Mouse (Mus musculus) NIH3T3 (cell line): Measurements from ENCODE around the gene Sstr3.

Source experiments
- DNase-seq: peaks from one replicate; pipeline ENCODE4 v3.0.0-alpha.2; 2012; ENCODE audit warnings: low read depth

Gene Sstr3

DNA sequence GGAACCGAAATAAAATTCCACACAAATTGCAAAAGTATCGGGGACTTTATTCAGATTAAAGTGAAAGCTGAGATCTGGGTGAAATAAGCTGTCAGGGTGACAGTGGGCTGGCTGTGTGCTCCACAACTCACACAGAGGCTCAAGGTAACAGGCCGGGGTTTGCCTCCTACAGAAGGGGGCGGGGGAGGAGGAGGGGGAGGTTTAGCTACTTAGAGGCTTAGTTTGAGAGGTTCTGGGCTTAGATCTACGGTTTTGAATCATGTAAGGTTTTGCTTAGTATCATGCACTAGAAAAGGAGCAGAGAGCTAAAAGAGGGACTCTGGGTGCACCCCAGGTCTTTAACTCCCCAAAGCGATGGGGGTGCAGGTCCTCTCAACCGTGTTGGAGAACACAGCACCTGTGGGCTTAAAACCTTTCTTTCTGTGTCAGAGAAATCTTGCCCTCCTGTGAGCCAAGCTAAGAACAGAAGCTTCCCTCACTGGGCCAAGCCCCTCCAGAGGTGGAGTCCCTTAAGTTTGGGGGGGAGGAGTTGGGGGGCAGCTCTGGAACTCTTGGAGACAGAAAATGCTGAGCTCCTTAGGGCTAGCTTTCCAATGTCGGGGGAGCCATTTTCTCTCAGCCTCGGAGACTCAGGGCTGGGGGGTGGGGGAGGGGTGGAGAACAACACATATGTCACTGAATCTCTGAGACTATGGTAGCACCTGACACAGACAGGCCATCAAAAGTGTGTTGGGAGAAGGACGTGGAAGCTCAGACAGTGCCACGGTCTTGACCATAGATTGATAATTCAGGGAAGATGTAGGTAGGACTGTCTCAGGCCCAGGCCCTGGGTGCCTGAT, 14.9 kb upstream of the Sstr3 start:
- no peak for DNase-seq

DNA sequence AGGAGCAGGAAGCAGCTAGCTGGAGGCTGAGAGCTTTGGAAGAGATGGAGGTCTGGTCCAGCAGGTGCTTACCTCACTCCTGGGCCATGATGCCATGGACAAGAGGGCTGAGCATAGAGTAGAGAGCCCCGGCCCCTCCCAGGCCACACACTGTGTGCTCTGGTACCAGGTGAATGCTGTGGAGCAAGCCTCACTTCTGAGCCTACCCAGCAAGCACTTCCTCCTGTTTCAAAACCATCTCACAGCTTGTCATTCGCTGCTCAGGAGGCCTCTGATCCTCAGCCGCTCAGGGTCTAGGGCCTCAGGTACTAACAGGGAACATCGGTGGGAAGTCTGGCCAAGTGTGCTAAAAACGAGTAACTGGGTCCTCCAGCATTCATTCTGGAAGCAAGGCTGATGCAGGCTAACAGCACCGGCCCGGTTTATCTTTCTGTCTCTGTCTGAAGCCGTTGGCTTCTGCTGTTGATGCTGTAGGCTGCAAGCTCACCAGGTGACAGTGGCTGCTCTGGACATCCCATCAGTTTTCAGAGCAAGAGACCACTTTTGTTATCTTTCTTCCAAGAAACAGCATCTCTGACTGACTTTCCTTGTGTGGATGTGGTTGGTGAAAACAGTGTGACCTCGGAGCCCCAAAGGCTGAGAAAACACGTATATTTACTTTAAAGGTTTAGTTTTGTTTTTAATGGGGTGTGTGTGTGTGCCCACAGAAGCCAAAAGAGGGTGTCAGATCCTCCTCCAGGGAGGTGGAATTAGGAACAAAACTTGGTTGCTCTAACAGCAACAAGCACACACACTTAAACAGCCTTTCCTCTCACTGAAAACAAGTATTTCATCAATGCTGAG, 13.4 kb upstream of the Sstr3 start:
- DNase-seq, result no peak

GRCm38 (mm10) chr15:78554545-78555313, 10.2 kb upstream of the Sstr3 start:
- no peak for DNase-seq

DNA sequence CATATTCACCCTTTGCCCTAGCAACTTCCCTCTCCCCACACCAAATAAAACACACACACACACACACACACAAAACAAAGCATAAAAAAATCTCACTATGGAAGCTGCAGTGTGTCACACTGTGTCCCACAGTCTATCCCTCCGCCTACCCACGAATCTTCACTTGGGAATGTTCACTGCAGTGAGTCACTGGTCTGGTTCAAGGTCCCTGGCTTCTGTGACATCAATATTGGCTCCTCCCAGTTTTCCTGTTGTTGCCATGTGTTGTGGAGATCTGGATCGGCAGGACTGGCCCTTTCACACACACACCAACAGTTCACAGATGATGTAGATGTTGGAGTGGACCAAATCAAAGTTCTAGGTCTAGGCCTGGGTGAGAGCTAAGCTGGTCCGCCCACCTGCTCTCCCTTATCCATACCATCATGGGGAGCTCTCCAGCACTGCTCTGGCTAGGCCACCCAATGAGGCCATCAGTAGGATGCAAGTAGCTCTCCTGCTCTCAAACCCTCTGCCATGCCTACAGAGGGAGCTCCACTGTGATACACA, 4.8 kb upstream of the Sstr3 start:
- no peak for DNase-seq

DNA sequence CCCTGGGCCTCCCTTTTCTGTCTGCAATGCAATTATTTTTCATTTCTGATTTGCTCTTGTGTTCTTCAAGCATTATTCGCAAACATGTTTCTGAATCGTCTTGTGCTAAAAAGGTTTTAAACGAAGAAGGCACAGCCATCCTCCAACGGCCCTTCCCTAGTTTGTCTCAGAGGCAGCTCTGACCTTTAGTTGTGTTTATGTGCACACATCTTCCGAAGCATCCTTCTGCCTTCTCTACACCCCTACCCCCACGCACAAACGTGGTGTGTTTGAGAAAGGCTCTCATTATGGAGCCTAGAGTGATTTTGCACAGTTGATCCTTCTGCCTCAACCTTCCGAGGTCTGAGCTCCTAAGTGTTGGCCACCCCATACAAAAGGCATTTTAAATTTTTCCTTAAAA, 4.2 kb upstream of the Sstr3 start:
- DNase-seq, result no peak

DNA sequence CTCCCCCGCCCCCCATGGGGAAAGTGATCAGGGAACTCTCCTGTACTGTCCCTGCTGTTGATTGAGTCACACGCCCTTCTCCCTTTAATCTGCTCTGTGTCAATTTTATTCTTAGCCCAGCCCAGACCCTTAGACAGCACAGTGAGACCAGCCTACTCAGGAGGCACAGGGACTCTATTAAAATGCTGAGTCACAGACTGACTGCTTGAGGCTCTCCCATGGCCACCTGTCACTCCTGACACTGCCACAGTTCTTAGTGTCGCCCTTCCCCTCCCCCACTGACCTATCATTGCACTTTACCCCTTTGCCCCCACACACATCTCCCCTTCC, 3.8 kb upstream of the Sstr3 start:
- DNase-seq, result no peak

GRCm38 (mm10) chr15:78547415-78548335, 3.2 kb upstream of the Sstr3 start:
- DNase-seq, result peak; percentile 53

DNA sequence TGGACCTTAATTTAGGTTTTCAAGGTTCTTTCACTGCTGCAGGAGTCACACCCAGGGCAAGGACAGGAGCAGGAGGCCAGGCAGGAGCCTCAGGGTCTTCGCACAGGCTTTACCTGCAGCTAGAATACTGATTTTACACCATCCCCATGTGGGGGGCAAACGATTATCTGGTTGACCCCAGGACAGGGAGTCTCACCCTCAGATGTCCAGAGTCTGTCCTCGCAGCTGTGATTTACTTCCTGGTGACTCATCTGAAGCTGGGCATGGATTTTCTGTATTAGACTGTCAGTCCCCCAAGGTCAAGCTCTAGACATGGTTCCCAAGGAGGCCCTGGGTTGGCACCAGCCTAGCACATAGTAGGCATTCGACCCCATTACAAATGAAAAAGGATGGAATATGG, 1.6 kb upstream of the Sstr3 start:
- DNase-seq, result no peak

GRCm38 (mm10) chr15:78544041-78544440, 444 bp downstream of the Sstr3 start:
- no peak for DNase-seq

DNA sequence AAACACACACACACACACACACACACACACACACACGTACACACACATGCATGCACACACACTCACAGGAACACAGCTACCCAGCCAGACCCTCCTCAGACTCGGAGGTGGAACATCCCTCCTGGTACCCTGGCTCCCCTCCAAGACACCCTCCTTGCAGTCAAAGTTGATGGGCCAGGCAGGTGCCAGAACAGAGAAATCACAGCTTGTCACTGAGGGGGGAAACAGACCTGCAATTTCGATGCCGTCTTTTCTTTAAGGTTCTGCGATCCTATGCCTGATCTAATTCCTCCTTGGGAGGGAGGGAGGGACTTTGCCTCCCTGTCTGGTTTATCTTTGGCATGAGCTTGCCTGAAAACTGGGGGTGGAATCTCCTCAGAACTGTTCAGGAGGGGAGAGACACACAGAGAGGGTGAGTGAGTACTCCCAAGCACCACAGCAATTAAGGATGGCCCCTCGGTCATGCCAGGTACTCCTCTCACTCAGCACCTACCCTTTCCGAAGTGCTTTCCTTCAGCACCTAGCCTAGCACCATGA, 1.6 kb downstream of the Sstr3 start:
- DNase-seq, result no peak

GRCm38 (mm10) chr15:78542098-78542766, 2.3 kb downstream of the Sstr3 start:
- DNase-seq, result no peak

DNA sequence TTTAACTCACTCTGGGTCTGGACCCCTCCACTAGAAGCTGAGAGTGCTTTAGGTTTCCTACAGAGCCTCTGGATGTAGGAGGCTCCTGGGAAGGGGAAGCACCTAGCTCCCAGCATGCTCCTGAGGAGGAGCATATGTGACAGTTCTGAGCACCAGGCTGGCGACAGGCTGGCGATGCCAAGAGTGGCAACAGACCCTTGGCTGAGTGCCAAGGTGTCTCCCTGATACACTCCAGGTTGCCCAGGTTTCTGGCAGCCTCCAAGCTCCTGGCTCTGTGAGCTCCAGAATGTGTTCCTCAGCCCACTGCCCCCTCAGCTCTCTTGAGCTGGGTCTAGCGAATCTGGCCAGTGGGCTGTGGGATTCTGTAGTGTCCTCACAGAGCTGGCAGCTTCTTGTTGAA, 2.9 kb downstream of the Sstr3 start:
- no peak for DNase-seq

DNA sequence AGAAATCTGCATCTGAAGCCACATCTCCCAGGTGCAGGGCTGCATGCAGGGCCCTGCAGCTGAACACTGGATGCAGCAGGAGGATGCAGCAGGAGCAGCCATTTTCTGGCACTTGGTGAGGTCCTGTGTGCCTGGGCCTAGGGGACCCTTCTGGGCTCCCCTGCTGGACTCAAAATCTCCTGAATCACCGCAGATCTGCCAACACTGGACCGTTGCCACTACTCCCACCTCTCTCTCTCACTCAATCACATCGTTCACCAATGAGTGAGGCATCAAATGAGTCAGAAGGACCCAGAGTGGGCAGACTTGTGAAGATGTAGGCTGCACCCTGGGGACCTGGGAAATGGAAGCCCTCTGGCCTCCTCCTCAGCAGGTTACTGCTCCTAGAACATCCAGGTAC, 3.4 kb downstream of the Sstr3 start:
- DNase-seq, result peak; percentile 31

DNA sequence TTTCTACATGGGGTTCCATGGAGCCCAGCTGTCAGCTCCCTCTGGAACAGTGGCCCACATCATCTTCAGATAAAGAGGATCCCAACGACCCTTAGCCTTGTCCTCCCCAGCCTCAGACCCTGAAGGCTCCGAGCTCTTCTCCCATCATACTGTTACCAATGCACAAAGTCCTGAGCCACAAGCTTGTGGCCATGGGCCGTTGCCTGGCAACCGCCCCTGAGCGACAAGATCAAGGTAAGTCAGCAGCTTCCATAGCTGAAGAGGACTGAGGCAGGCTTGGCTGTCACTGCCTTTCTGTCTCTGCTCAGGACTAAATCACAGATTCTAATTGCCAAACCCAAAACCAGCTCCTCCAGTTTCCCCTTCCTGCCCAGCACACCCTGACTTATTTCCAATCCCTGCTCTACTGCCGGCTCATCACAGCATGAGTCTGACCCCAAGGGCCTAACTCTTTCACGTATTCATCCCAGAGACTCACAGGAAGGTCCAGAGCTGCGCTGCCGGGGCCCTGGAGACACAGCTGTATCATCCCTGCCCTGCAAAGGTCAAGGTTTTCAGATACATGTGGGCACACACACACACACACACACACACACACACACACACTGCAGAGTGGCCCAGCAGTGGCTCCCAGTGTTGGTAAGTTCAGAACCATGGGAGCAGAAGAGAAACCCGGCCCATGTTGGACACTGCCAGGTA, 8.6 kb downstream of the Sstr3 start:
- DNase-seq, result no peak

DNA sequence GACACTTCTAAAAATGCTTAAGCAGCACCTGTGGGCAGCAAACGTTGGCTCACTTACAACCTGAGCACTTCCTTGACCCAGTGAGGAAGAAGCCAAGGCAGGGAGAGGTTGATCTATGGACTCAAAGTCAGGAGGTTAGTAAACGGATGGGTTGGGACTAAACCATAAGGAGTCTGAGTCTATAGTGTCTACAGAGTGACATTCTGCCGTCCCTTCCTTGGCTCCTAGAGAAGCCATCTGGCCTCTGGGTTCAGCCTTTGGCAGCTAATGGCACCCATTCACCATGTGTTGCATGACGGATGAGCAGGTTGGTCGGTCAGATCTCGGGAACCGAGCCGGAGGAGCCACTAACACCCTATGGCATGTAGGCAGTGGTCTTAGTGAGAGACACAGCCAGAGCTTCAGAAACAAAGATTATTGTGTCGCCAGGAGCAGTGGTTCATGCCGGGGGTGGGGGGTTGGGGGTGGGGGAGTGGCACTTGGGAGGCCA, 11.1 kb downstream of the Sstr3 start:
- DNase-seq, result no peak

DNA sequence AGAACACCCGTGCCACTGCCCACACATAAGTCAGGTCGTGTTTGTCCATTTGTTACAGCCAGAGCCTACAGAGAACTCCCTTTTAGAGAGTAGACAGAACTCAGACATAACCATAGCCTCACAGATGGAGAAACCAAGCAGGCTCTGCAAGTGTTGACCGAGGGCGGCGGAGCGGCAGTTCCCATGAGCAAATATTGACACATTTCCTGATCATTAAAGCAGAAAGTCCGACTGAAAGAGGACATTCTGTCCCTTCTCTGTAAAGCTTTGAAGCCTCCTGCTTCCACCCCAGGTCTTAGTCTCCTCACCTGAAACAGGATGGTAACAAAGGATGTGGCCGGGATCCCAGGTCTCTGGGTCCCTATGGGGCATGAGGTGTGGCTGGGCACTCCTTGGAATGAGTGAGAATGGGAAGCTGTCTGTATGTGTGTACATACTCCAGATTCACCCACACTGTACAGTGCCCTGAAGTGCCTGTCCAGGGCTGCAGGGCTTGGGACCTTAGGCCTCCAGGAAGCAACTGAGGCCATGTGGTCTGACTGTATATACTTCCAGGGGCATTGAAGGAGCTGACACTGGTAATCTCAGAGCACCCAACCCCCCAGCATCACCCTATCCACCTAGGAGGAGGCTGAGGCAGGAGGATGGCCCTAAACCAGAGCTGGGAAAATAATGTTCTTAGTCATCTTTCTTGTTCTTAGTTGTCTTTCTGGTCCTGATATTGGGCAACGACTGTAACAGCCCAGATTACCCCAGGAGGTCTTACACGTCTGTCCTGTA, 11.7 kb downstream of the Sstr3 start:
- no peak for DNase-seq

GRCm38 (mm10) chr15:78531901-78532469, 12.5 kb downstream of the Sstr3 start:
- DNase-seq, result peak; percentile 99

- DNase-seq, result no peak
Observed at GRCm38 (mm10) chr15:78531451-78531720, 13.1 kb downstream of the Sstr3 start.
